Mouse (Mus musculus): ENCODE data around the gene H2-M10.6. TPM values are rescaled to one million over a fixed set of nuclear protein-coding genes. Genes with fewer than 3 reads are reported as not detected.

H2-M10.6 gene
- polyA plus RNA-seq, 1 experiment from 2014 or later = not detected

GRCm38 (mm10) chr17:36855484-36855883, 43.5 kb downstream of the H2-M10.6 start:
- no peak for ATAC-seq (ENCODE audit: low FRiP score, low TSS enrichment)

GRCm38 (mm10) chr17:36856236-36856635, 44.3 kb downstream of the H2-M10.6 start:
- H3K4me1 ChIP-seq (replicated peaks; ENCODE audit: control insufficient read depth, insufficient read depth) = no peaks in the 10 kb centered on the region
- 92% methylated on average over 4 of the region's 4 CpGs for WGBS
- no peak overlapping the region for H3K27ac ChIP-seq (replicated peaks)
- no peaks in the 10 kb centered on the region for H3K9me3 ChIP-seq (ENCODE audit: control insufficient read depth, low read length)
- peaks cover 33% of the 10 kb centered on the region for H3K36me3 ChIP-seq (ENCODE audit: control insufficient read depth, insufficient read depth, low read length)
- no peak overlapping the region for H3K4me3 ChIP-seq (ENCODE audit: low read depth, low read length)
- no peak overlapping the region for H3K4me2 ChIP-seq (replicated peaks; ENCODE audit: low read depth)
- DNase-seq (ENCODE audit: low spot score) (no peak), ATAC-seq (ENCODE audit: low FRiP score, low TSS enrichment) (no peak)
- no peaks in the 10 kb centered on the region for H3K27me3 ChIP-seq (ENCODE audit: control insufficient read depth, insufficient read depth, low read length)
- TF ChIP-seq CTCF (IDR thresholded peaks at IDR 0.05; ENCODE audit: low read depth) (no peak), EP300 (optimal IDR thresholded peaks at IDR 0.05) (no peak)
- H3K9ac ChIP-seq (ENCODE audit: low read length) = no peak overlapping the region

More at GRCm38 (mm10) chr17:36855484-36855883, 43.5 kb downstream of the H2-M10.6 start:
- Histone ChIP-seq H3K9ac (ENCODE audit: low read length) (no peak overlapping the region), H3K36me3 (ENCODE audit: control insufficient read depth, insufficient read depth, low read length) (peaks cover 35% of the 10 kb centered on the region), H3K27me3 (ENCODE audit: control insufficient read depth, insufficient read depth, low read length) (no peaks in the 10 kb centered on the region), H3K27ac (replicated peaks) (no peak overlapping the region), H3K4me1 (replicated peaks; ENCODE audit: control insufficient read depth, insufficient read depth) (no peaks in the 10 kb centered on the region), H3K4me3 (ENCODE audit: low read depth, low read length) (no peak overlapping the region), H3K4me2 (replicated peaks; ENCODE audit: low read depth) (no peak overlapping the region), H3K9me3 (ENCODE audit: control insufficient read depth, low read length) (no peaks in the 10 kb centered on the region)
- DNase-seq (ENCODE audit: low spot score) = no peak
- 95% methylated on average over 3 of the region's 3 CpGs for WGBS
- TF ChIP-seq EP300 (optimal IDR thresholded peaks at IDR 0.05) (no peak), CTCF (IDR thresholded peaks at IDR 0.05; ENCODE audit: low read depth) (no peak)

GRCm38 (mm10) chr17:36858181-36858580, 46.2 kb downstream of the H2-M10.6 start:
- Histone ChIP-seq H3K9me3 (ENCODE audit: control insufficient read depth, low read length) (no peaks in the 10 kb centered on the region), H3K4me1 (replicated peaks; ENCODE audit: control insufficient read depth, insufficient read depth) (no peaks in the 10 kb centered on the region), H3K27me3 (ENCODE audit: control insufficient read depth, insufficient read depth, low read length) (no peaks in the 10 kb centered on the region), H3K9ac (ENCODE audit: low read length) (no peak overlapping the region), H3K4me2 (replicated peaks; ENCODE audit: low read depth) (no peak overlapping the region), H3K36me3 (ENCODE audit: control insufficient read depth, insufficient read depth, low read length) (peaks cover 21% of the 10 kb centered on the region), H3K4me3 (ENCODE audit: low read depth, low read length) (no peak overlapping the region), H3K27ac (replicated peaks) (no peak overlapping the region)
- ATAC-seq (ENCODE audit: low FRiP score, low TSS enrichment) (no peak), DNase-seq (ENCODE audit: low spot score) (no peak)
- 84% methylated on average over 3 of the region's 3 CpGs for WGBS
- no peak for TF ChIP-seq CTCF (IDR thresholded peaks at IDR 0.05; ENCODE audit: low read depth)
- TF ChIP-seq EP300 (optimal IDR thresholded peaks at IDR 0.05) = no peak

- no peak overlapping the region for H3K27ac ChIP-seq (replicated peaks)
- H3K9ac ChIP-seq (ENCODE audit: low read length) = no peak overlapping the region
- no peak overlapping the region for H3K4me2 ChIP-seq (replicated peaks; ENCODE audit: low read depth)
- ATAC-seq (ENCODE audit: low FRiP score, low TSS enrichment) (no peak), DNase-seq (ENCODE audit: low spot score) (no peak)
- H3K4me1 ChIP-seq (replicated peaks; ENCODE audit: control insufficient read depth, insufficient read depth) = no peaks in the 10 kb centered on the region
- 43% methylated on average over 2 of the region's 2 CpGs for WGBS
- peaks cover 11% of the 10 kb centered on the region; the same call in 1 of the 2 replicates for H3K36me3 ChIP-seq (ENCODE audit: control insufficient read depth, insufficient read depth, low read length)
- no peak for TF ChIP-seq EP300 (optimal IDR thresholded peaks at IDR 0.05)
- TF ChIP-seq CTCF (IDR thresholded peaks at IDR 0.05; ENCODE audit: low read depth) = no peak
- no peak overlapping the region for H3K4me3 ChIP-seq (ENCODE audit: low read depth, low read length)
- H3K9me3 ChIP-seq (ENCODE audit: control insufficient read depth, low read length) = no peaks in the 10 kb centered on the region
- no peaks in the 10 kb centered on the region for H3K27me3 ChIP-seq (ENCODE audit: control insufficient read depth, insufficient read depth, low read length)
Measured at GRCm38 (mm10) chr17:36861680-36862079, 49.7 kb downstream of the H2-M10.6 start.

Other genes with a start within 250 kb of the H2-M10.6 start
- not detected in 2 replicates for gene H2-M9, start 169.5 kb upstream of the H2-M10.6 start, polyA plus RNA-seq (2015; fragmentation: Nextera tagmentation; extraction: Ambion mirVana)
- not detected in 2 replicates for gene H2-M1, start 140.0 kb upstream of the H2-M10.6 start, polyA plus RNA-seq (2015; fragmentation: Nextera tagmentation; extraction: Ambion mirVana)
- not detected in 2 replicates for gene H2-M10.5, start 39.3 kb upstream of the H2-M10.6 start, polyA plus RNA-seq (2015; fragmentation: Nextera tagmentation; extraction: Ambion mirVana)
- 22.9 and 24.0 TPM in 2 replicates for gene Trim26, start 25.0 kb downstream of the H2-M10.6 start, polyA plus RNA-seq (2015; fragmentation: Nextera tagmentation; extraction: Ambion mirVana)
- 2.0 and 2.1 TPM in 2 replicates for gene Trim15, start 55.0 kb downstream of the H2-M10.6 start, polyA plus RNA-seq (2015; fragmentation: Nextera tagmentation; extraction: Ambion mirVana)
- 0.28 and 0.32 TPM in 2 replicates for gene Trim10, start 57.4 kb downstream of the H2-M10.6 start, polyA plus RNA-seq (2015; fragmentation: Nextera tagmentation; extraction: Ambion mirVana)
- 0.80 and 1.0 TPM in 2 replicates for gene Trim40, start 78.0 kb downstream of the H2-M10.6 start, polyA plus RNA-seq (2015; fragmentation: Nextera tagmentation; extraction: Ambion mirVana)
- gene Trim31, start 85.9 kb downstream of the H2-M10.6 start, polyA plus RNA-seq (2015; fragmentation: Nextera tagmentation; extraction: Ambion mirVana) = 1.4 and 1.8 TPM in 2 replicates
- gene Rnf39, start 130.7 kb downstream of the H2-M10.6 start, polyA plus RNA-seq (2015; fragmentation: Nextera tagmentation; extraction: Ambion mirVana) = 48.9 and 53.1 TPM in 2 replicates
- gene Ppp1r11, start 139.6 kb downstream of the H2-M10.6 start, polyA plus RNA-seq (2015; fragmentation: Nextera tagmentation; extraction: Ambion mirVana) = 77.9 and 79.7 TPM in 2 replicates
- gene Znrd1, start 146.4 kb downstream of the H2-M10.6 start, polyA plus RNA-seq (2015; fragmentation: Nextera tagmentation; extraction: Ambion mirVana) = 49.4 and 58.6 TPM in 2 replicates
- 4.5 and 5.2 TPM in 2 replicates for gene Znrd1as, start 146.4 kb downstream of the H2-M10.6 start, polyA plus RNA-seq (2015; fragmentation: Nextera tagmentation; extraction: Ambion mirVana)
- gene 2410137M14Rik, start 169.1 kb downstream of the H2-M10.6 start, polyA plus RNA-seq (2015; fragmentation: Nextera tagmentation; extraction: Ambion mirVana) = not detected in 2 replicates
- gene H2-M5, start 177.4 kb downstream of the H2-M10.6 start, polyA plus RNA-seq (2015; fragmentation: Nextera tagmentation; extraction: Ambion mirVana) = 0.05 and 0.08 TPM in 2 replicates
- gene Zfp57, start 189.0 kb downstream of the H2-M10.6 start, polyA plus RNA-seq (2015; fragmentation: Nextera tagmentation; extraction: Ambion mirVana) = 9.9 and 10.0 TPM in 2 replicates
- 0.08 TPM in 1 of 2 replicates, not detected in the other for gene Mog, start 211.2 kb downstream of the H2-M10.6 start, polyA plus RNA-seq (2015; fragmentation: Nextera tagmentation; extraction: Ambion mirVana)
- 3.8 and 4.3 TPM in 2 replicates for gene Gabbr1, start 233.8 kb downstream of the H2-M10.6 start, polyA plus RNA-seq (2015; fragmentation: Nextera tagmentation; extraction: Ambion mirVana)

Measured in stomach, postnatal 0 days (tissue).